8 mouse cellular contexts compared by ENCODE assay signal in the genomic region with DNA sequence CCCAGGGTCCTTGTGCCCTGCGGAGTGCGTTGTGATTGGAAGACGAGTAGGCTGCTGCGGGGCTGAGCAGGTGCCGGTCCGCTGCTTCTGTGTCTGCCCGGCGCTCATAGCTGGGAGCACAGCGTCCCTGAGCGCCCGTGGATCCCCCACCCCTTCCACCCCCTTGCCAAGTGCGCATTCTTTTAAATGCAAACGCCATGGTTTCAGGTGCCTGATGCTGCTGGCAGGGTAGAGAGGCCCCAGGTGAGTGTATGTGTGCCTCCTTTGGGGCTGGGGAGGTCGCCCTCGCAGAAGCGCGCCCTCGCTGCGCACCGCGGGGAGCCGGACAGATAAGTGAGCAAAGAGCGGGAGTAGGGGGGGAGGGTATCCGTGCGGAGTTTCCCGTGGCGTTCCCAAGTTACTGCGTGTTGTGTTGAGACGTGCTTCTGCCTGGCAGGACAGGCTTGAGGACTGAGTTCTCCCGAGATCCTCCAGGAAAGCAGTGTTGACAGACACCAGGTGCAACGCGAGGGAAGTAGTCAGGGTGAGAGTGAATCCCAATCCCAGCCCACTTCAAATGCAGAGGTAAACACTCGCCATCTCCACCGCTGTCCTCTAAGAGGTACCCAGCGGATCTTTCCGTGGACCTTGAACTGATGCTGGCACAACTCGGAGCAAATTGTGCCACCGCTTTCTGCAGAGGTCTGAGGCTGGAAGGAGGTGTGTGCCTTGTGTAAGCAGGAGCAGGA. TPM values are rescaled to one million over a fixed set of nuclear protein-coding genes. Genes with fewer than 3 reads are reported as not detected.
DNase-seq lines count a peak whose midpoint lies in the region; ATAC-seq and TF ChIP-seq lines count a peak whose summit lies in the region.

No protein-coding gene starts in this region.

- ATAC-seq in kidney, postnatal 0 days (replicated peaks; ENCODE audit: low FRiP score, low read depth) = peak; percentile 49; the same call in 1 of the 2 replicates
- peak; percentile 93 for ATAC-seq in hindbrain, embryonic 13.5 days (ENCODE audit: low FRiP score)
- ATAC-seq in limb, embryonic 14.5 days (ENCODE audit: low FRiP score, low read depth) = no peak

- H3K9ac ChIP-seq in kidney, postnatal 0 days (ENCODE audit: low read depth, low read length) = no peak overlapping the region
- H3K9ac ChIP-seq in hindbrain, embryonic 13.5 days = peak overlapping the region; percentile 78
- 0 out of 2 replicates have a peak overlapping the region, but pooled peaks have one; percentile 34 for H3K9ac ChIP-seq in limb, embryonic 14.5 days (ENCODE audit: low read depth, low read length, severe bottlenecking)

- no peaks in the 10 kb centered on the region for H3K27me3 ChIP-seq in kidney, postnatal 0 days (ENCODE audit: insufficient read depth, low read length)
- H3K27me3 ChIP-seq in hindbrain, embryonic 13.5 days = no peaks in the 10 kb centered on the region
- H3K27me3 ChIP-seq in limb, embryonic 14.5 days (ENCODE audit: control insufficient read depth, insufficient read depth, low read length) = peaks cover 13% of the 10 kb centered on the region

- TF ChIP-seq POLR2A in limb, embryonic 14.5 days (IDR thresholded peaks at IDR 0.05; ENCODE audit: borderline replicate concordance, extremely low read depth, insufficient read depth, insufficient read length) = no peak

- WGBS in kidney, postnatal 0 days = 2% methylated on average over 38 of the region's 38 CpGs
- WGBS in hindbrain, embryonic 13.5 days = under 1% methylated on average over 38 of the region's 38 CpGs
- 5% methylated on average over 38 of the region's 38 CpGs for WGBS in limb, embryonic 14.5 days

- no peaks in the 10 kb centered on the region for H3K9me3 ChIP-seq in kidney, postnatal 0 days (replicated peaks; ENCODE audit: low read length)
- no peaks in the 10 kb centered on the region for H3K9me3 ChIP-seq in hindbrain, embryonic 13.5 days
- H3K9me3 ChIP-seq in limb, embryonic 14.5 days (ENCODE audit: control insufficient read depth, low read length) = no peaks in the 10 kb centered on the region

- peak overlapping the region; percentile 73 for H3K4me2 ChIP-seq in kidney, postnatal 0 days (ENCODE audit: low read length)
- H3K4me2 ChIP-seq in hindbrain, embryonic 13.5 days = peak overlapping the region; percentile 87
- H3K4me2 ChIP-seq in limb, embryonic 14.5 days (replicated peaks; ENCODE audit: low read depth, low read length, severe bottlenecking) = peak overlapping the region; percentile 86

- H3K4me1 ChIP-seq in kidney, postnatal 0 days (replicated peaks; ENCODE audit: insufficient read depth, low read length) = no peaks in the 10 kb centered on the region
- peaks cover 14% of the 10 kb centered on the region for H3K4me1 ChIP-seq in hindbrain, embryonic 13.5 days (replicated peaks)
- no peaks in the 10 kb centered on the region; the same call in 1 of the 2 replicates for H3K4me1 ChIP-seq in limb, embryonic 14.5 days (ENCODE audit: control insufficient read depth, insufficient read depth, low read length)

- TF ChIP-seq CTCF in kidney, postnatal 0 days (IDR thresholded peaks at IDR 0.05; ENCODE audit: low read depth) = no peak

- no peak overlapping the region for H3K27ac ChIP-seq in kidney, postnatal 0 days
- peak overlapping the region; percentile 86 for H3K27ac ChIP-seq in hindbrain, embryonic 13.5 days
- no peak overlapping the region for H3K27ac ChIP-seq in limb, embryonic 14.5 days (replicated peaks; ENCODE audit: low read depth, low read length)

- DNase-seq in kidney, postnatal 0 days (ENCODE audit: low spot score) = no peak
- DNase-seq in kidney, adult 11 months = no peak
- DNase-seq in embryo, embryonic 10 days (ENCODE audit: low spot score) = peak; percentile 14
- no peak for DNase-seq in limb, embryonic 14.5 days (ENCODE audit: low spot score)
- DNase-seq in right cerebral cortex, postnatal 25 days = peak; percentile 47
- DNase-seq in adrenal gland, postnatal 4 days (ENCODE audit: low spot score in 2 of 2) = no peak
- DNase-seq in gastrocnemius, adult 8-10 months (ENCODE audit: low spot score in 2 of 2) = no peak

- no peaks in the 10 kb centered on the region for H3K36me3 ChIP-seq in kidney, postnatal 0 days (ENCODE audit: insufficient read depth, low read length)
- H3K36me3 ChIP-seq in hindbrain, embryonic 13.5 days = no peaks in the 10 kb centered on the region
- no peaks in the 10 kb centered on the region for H3K36me3 ChIP-seq in limb, embryonic 14.5 days (ENCODE audit: control insufficient read depth, insufficient read depth, low read length)

- H3K4me3 ChIP-seq in kidney, postnatal 0 days (replicated peaks; ENCODE audit: low read depth, low read length) = peak overlapping the region; percentile 36
- H3K4me3 ChIP-seq in hindbrain, embryonic 13.5 days = peak overlapping the region; percentile 71
- peak overlapping the region; percentile 52 for H3K4me3 ChIP-seq in limb, embryonic 14.5 days (replicated peaks; ENCODE audit: low read length)

RNA-seq across cellular contexts. Expression of a gene that starts 0.7 kb away (rescaled TPM):
- 0.08 and 0.09 TPM in 2 replicates for polyA plus RNA-seq in kidney, postnatal 0 days (2015; fragmentation: Nextera tagmentation; extraction: Ambion mirVana)
- 11.4 and 12.1 TPM in 2 replicates for polyA plus RNA-seq in hindbrain, embryonic 13.5 days (2015; fragmentation: Nextera tagmentation; extraction: Ambion mirVana)
- 1.5 and 2.1 TPM in 2 replicates for polyA plus RNA-seq in limb, embryonic 14.5 days (2012; rRNA removed)
- polyA plus RNA-seq in limb, embryonic 14.5 days (2014; fragmentation: Nextera tagmentation; extraction: Ambion mirVana) = 0.55 TPM in 2 replicates
- total RNA-seq in adrenal gland, postnatal 4 days (2021) = under 1 TPM; 0.08 to 0.76 TPM
- not detected for total RNA-seq in gastrocnemius, adult 8-10 months (2022)

Comparison
In these comparisons a context has a peak if more than half of its experiments do, and no peak if none do; other contexts are left out.
1. DNase-seq: peak in embryo, embryonic 10 days (single experiment) and right cerebral cortex, postnatal 25 days (single experiment); none in kidney, postnatal 0 days (single experiment), kidney, adult 11 months (single experiment), limb, embryonic 14.5 days (single experiment), adrenal gland, postnatal 4 days (0 of 2) and gastrocnemius, adult 8-10 months (0 of 2).
2. Peak in every context shown above with its lines, with median percentiles within 50 percentile points of each other: H3K4me2 ChIP-seq and H3K4me3 ChIP-seq.